Mouse (Mus musculus): ENCODE results near the gene She. TPM values are rescaled to one million over a fixed set of nuclear protein-coding genes. Genes with fewer than 3 reads are reported as not detected.

Gene She
- polyA plus RNA-seq, 1 experiment from 2014 or later: 6.0 TPM

Other genes with a start within 250 kb of the She start
- gene Adar, start 116.3 kb upstream of the She start, polyA plus RNA-seq (2015; fragmentation: Nextera tagmentation; extraction: Ambion mirVana): 6.1 and 9.3 TPM in 2 replicates
- gene Chrnb2, start 66.7 kb upstream of the She start, polyA plus RNA-seq (2015; fragmentation: Nextera tagmentation; extraction: Ambion mirVana): 0.18 and 0.47 TPM in 2 replicates
- 6.8 and 8.4 TPM in 2 replicates for gene Ube2q1, start 57.8 kb upstream of the She start, polyA plus RNA-seq (2015; fragmentation: Nextera tagmentation; extraction: Ambion mirVana)
- gene Il6ra, start 81.8 kb downstream of the She start, polyA plus RNA-seq (2015; fragmentation: Nextera tagmentation; extraction: Ambion mirVana): 1.1 and 1.7 TPM in 2 replicates
- gene Atp8b2, start 132.1 kb downstream of the She start, polyA plus RNA-seq (2015; fragmentation: Nextera tagmentation; extraction: Ambion mirVana): 9.9 and 14.2 TPM in 2 replicates
- gene Hax1, start 167.4 kb downstream of the She start, polyA plus RNA-seq (2015; fragmentation: Nextera tagmentation; extraction: Ambion mirVana): 78.8 and 85.8 TPM in 2 replicates
- 129 and 134 TPM in 2 replicates for gene 4933434E20Rik, start 220.3 kb downstream of the She start, polyA plus RNA-seq (2015; fragmentation: Nextera tagmentation; extraction: Ambion mirVana)
- gene Ubap2l, start 221.3 kb downstream of the She start, polyA plus RNA-seq (2015; fragmentation: Nextera tagmentation; extraction: Ambion mirVana): 120 and 126 TPM in 2 replicates
- gene Tpm3, start 241.3 kb downstream of the She start, polyA plus RNA-seq (2015; fragmentation: Nextera tagmentation; extraction: Ambion mirVana): 239 and 307 TPM in 2 replicates